Mouse (Mus musculus) ES-Bruce4 (cell line): ENCODE results near the gene Wdr90. TPM values are rescaled to one million over a fixed set of nuclear protein-coding genes. Genes with fewer than 3 reads are reported as not detected.

Source experiments
- H3K27ac ChIP-seq: 2 replicates; pipeline ENCODE4 v1.5.1; 2012; ENCODE audit warnings: low read length, inconsistent platforms; ENCODE audit not compliant: insufficient read depth
- H3K27me3 ChIP-seq: 2 replicates; pipeline ENCODE4 v1.6.1; 2012; ENCODE audit warnings: mild to moderate bottlenecking, low read length, inconsistent platforms; ENCODE audit not compliant: control insufficient read depth, poor library complexity, insufficient read depth, severe bottlenecking
- H3K36me3 ChIP-seq: 2 replicates; pipeline ENCODE4 v1.6.1; 2012; ENCODE audit warnings: inconsistent platforms, mild to moderate bottlenecking, low read length, moderate library complexity; ENCODE audit not compliant: control insufficient read depth, poor library complexity, insufficient read depth, severe bottlenecking
- H3K4me1 ChIP-seq: one replicate; pipeline ENCODE4 v1.8.1; 2011; ENCODE audit warnings: low read length; ENCODE audit not compliant: control insufficient read depth, insufficient read depth
- H3K4me3 ChIP-seq: 2 replicates; pipeline ENCODE4 v1.5.1; 2011; ENCODE audit warnings: low read depth, mild to moderate bottlenecking, low read length
- H3K9ac ChIP-seq: 2 replicates; pipeline ENCODE4 v1.6.1; 2012; ENCODE audit warnings: low read depth, mild to moderate bottlenecking, inconsistent platforms; ENCODE audit not compliant: poor library complexity, severe bottlenecking
- H3K9me3 ChIP-seq: replicated peaks from 2 replicates; pipeline ENCODE4 v1.6.1; 2012; ENCODE audit warnings: mild to moderate bottlenecking, low read length, inconsistent platforms; ENCODE audit not compliant: control insufficient read depth, poor library complexity, insufficient read depth, severe bottlenecking
- CTCF ChIP-seq: IDR thresholded peaks from one replicate; pipeline ENCODE4 v1.8.1; 2011; ENCODE audit warnings: low read depth, low read length
- EP300 ChIP-seq: IDR thresholded peaks from 2 replicates; pipeline ENCODE4 v1.6.1; 2011; ENCODE audit warnings: low read depth, low read length; ENCODE audit not compliant: insufficient read depth
- POLR2A ChIP-seq: IDR thresholded peaks from one replicate; pipeline ENCODE4 v1.8.1; 2011; ENCODE audit warnings: low read length; ENCODE audit not compliant: insufficient read depth
- polyA plus RNA-seq: library from polyadenylated mRNA; stranded (reverse); fragments of >200 nt; gene quantifications from 2 replicates; pipeline ENCODE4 v1.2.4, GENCODE M21; 2011; ENCODE audit warnings: low read depth; ENCODE audit not compliant: missing spikeins, insufficient read depth, insufficient read length

The Wdr90 gene
- polyA plus RNA-seq, 1 experiment = 10.5 TPM

- H3K9me3 ChIP-seq = no peaks in the 10 kb centered on the region
- H3K4me1 ChIP-seq = peaks cover 4% of the 10 kb centered on the region
- H3K4me3 ChIP-seq = peak within 1 kb of the TSS; percentile 76
- no peak for TF ChIP-seq CTCF
- peak; percentile 54 for TF ChIP-seq POLR2A
- no peak for TF ChIP-seq EP300
- peak within 1 kb of the TSS; percentile 23; the same call in 1 of the 2 replicates for H3K27ac ChIP-seq
- no peaks in the 10 kb centered on the region for H3K36me3 ChIP-seq
- H3K9ac ChIP-seq = peak within 1 kb of the TSS; percentile 81
- H3K27me3 ChIP-seq = no peaks in the 10 kb centered on the region
Measured at GRCm38 (mm10) chr17:25796951-25797369, 64.3 kb downstream of the Wdr90 start, which contains the start of gene Metrn. TSS of gene Metrn (minus strand) at chr17:25797136.

GRCm38 (mm10) chr17:25796211-25796771 lies 65.0 kb downstream of the Wdr90 start:
- no peaks in the 10 kb centered on the region for H3K9me3 ChIP-seq
- peak overlapping the region; percentile 76 for H3K4me3 ChIP-seq
- H3K4me1 ChIP-seq = peaks cover 4% of the 10 kb centered on the region
- H3K27ac ChIP-seq = no peak overlapping the region
- H3K9ac ChIP-seq = peak overlapping the region; percentile 81
- no peak for TF ChIP-seq EP300
- no peak for TF ChIP-seq CTCF
- TF ChIP-seq POLR2A = no peak
- no peaks in the 10 kb centered on the region for H3K27me3 ChIP-seq
- no peaks in the 10 kb centered on the region for H3K36me3 ChIP-seq

- TF ChIP-seq POLR2A = no peak
- H3K9me3 ChIP-seq = no peaks in the 10 kb centered on the region
- no peaks in the 10 kb centered on the region for H3K36me3 ChIP-seq
- no peaks in the 10 kb centered on the region for H3K27me3 ChIP-seq
- H3K4me3 ChIP-seq = peak within 1 kb of the TSS; percentile 76
- H3K9ac ChIP-seq = peak within 1 kb of the TSS; percentile 81
- peaks cover 4% of the 10 kb centered on the region for H3K4me1 ChIP-seq
- no peak within 1 kb of the TSS for H3K27ac ChIP-seq
Measured at GRCm38 (mm10) chr17:25795609-25796092, 65.7 kb downstream of the Wdr90 start, which contains the start of gene AC134908.4. TSS of gene AC134908.4 (minus strand) at chr17:25795659.

- Histone ChIP-seq H3K27ac (no peak overlapping the region), H3K4me1 (peaks cover 4% of the 10 kb centered on the region), H3K36me3 (no peaks in the 10 kb centered on the region), H3K9ac (no peak overlapping the region), H3K9me3 (no peaks in the 10 kb centered on the region), H3K27me3 (no peaks in the 10 kb centered on the region), H3K4me3 (no peak overlapping the region)
- TF ChIP-seq CTCF (no peak), POLR2A (no peak), EP300 (no peak)
Measured at GRCm38 (mm10) chr17:25794998-25795397, 66.3 kb downstream of the Wdr90 start.

Other genes with a start within 250 kb of the Wdr90 start
- 12.4 and 17.3 TPM in 2 replicates for gene Gng13, start 144.3 kb downstream of the Wdr90 start, polyA plus RNA-seq
- gene Chtf18, start 134.1 kb downstream of the Wdr90 start, polyA plus RNA-seq = 39.4 and 47.2 TPM in 2 replicates
- 17.0 and 18.4 TPM in 2 replicates for gene Rpusd1, start 133.8 kb downstream of the Wdr90 start, polyA plus RNA-seq
- 0.30 TPM in 1 of 2 replicates, not detected in the other for gene Mslnl, start 125.5 kb downstream of the Wdr90 start, polyA plus RNA-seq
- gene Msln, start 107.1 kb downstream of the Wdr90 start, polyA plus RNA-seq = 9.6 and 15.1 TPM in 2 replicates
- 18.8 and 21.3 TPM in 2 replicates for gene Narfl, start 87.7 kb downstream of the Wdr90 start, polyA plus RNA-seq
- gene Haghl, start 75.8 kb downstream of the Wdr90 start, polyA plus RNA-seq = 25.7 and 32.1 TPM in 2 replicates
- not detected in 2 replicates for gene Ccdc78, start 74.9 kb downstream of the Wdr90 start, polyA plus RNA-seq
- gene Fam173a, start 68.6 kb downstream of the Wdr90 start, polyA plus RNA-seq = 26.0 and 30.6 TPM in 2 replicates
- gene AC134908.4, start 65.8 kb downstream of the Wdr90 start, polyA plus RNA-seq = 1.6 and 2.6 TPM in 2 replicates
- 29.6 and 35.1 TPM in 2 replicates for gene Metrn, start 64.4 kb downstream of the Wdr90 start, polyA plus RNA-seq
- 4.7 and 7.0 TPM in 2 replicates for gene Fbxl16, start 52.4 kb downstream of the Wdr90 start, polyA plus RNA-seq
- gene Wdr24, start 37.9 kb downstream of the Wdr90 start, polyA plus RNA-seq = 19.8 and 20.7 TPM in 2 replicates
- 13.2 and 16.7 TPM in 2 replicates for gene Jmjd8, start 32.6 kb downstream of the Wdr90 start, polyA plus RNA-seq
- 97.8 and 103 TPM in 2 replicates for gene Stub1, start 28.1 kb downstream of the Wdr90 start, polyA plus RNA-seq
- gene Rhbdl1, start 24.2 kb downstream of the Wdr90 start, polyA plus RNA-seq = not detected in 2 replicates
- gene Gm20683, start 19.7 kb downstream of the Wdr90 start, polyA plus RNA-seq = 1.4 and 2.3 TPM in 2 replicates
- gene Rhot2, start 16.6 kb downstream of the Wdr90 start, polyA plus RNA-seq = 23.6 and 29.8 TPM in 2 replicates
- 6.1 and 8.3 TPM in 2 replicates for gene Mcrip2, start 7.3 kb upstream of the Wdr90 start, polyA plus RNA-seq
- gene Mettl26, start 13.6 kb upstream of the Wdr90 start, polyA plus RNA-seq = 27.9 and 32.6 TPM in 2 replicates
- 0.37 and 0.69 TPM in 2 replicates for gene Wfikkn1, start 19.4 kb upstream of the Wdr90 start, polyA plus RNA-seq
- gene Rab40c, start 58.2 kb upstream of the Wdr90 start, polyA plus RNA-seq = 21.3 and 22.7 TPM in 2 replicates
- 61.8 and 62.8 TPM in 2 replicates for gene Pigq, start 83.4 kb upstream of the Wdr90 start, polyA plus RNA-seq
- 1.2 TPM in 1 of 2 replicates, not detected in the other for gene Nhlrc4, start 83.5 kb upstream of the Wdr90 start, polyA plus RNA-seq
- gene A930017K11Rik, start 91.1 kb upstream of the Wdr90 start, polyA plus RNA-seq = not detected in 2 replicates
- gene Capn15, start 124.3 kb upstream of the Wdr90 start, polyA plus RNA-seq = 14.2 and 17.0 TPM in 2 replicates
- 27.5 and 27.6 TPM in 2 replicates for gene Rab11fip3, start 208.1 kb upstream of the Wdr90 start, polyA plus RNA-seq
- 24.3 and 26.4 TPM in 2 replicates for gene Decr2, start 228.8 kb upstream of the Wdr90 start, polyA plus RNA-seq
- gene Nme4, start 234.1 kb upstream of the Wdr90 start, polyA plus RNA-seq = 110 and 115 TPM in 2 replicates